Mouse (Mus musculus): ENCODE measurements around the gene Sprn.

The Sprn gene

GRCm38 (mm10) chr7:140144550-140144949, 10.1 kb downstream of the Sprn start:
- no peak for DNase-seq (ENCODE audit: low read depth)

GRCm38 (mm10) chr7:140141350-140141749, 13.3 kb downstream of the Sprn start:
- peak; percentile 84 for DNase-seq (ENCODE audit: low read depth)

DNA sequence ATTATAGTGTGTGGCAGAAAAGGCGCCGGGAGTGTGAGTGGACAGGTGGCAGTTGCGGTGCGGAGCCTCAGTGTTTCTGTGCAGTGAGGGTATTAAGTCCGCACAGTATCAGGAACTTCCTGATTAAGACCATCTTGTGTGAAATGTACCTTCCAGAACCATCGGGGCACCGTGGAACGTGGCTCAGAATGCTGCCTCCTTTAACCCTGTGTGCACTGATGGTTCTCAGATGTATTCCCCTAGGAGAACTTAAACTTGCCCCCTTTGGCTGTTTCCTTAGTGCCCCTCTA, 16.7 kb downstream of the Sprn start:
- no peak for DNase-seq (ENCODE audit: low read depth)

- peak; percentile 96 for DNase-seq (ENCODE audit: low read depth)
Observed at GRCm38 (mm10) chr7:140137135-140138020, 17.3 kb downstream of the Sprn start, which contains the start of gene Mtg1. Gene Mtg1 (plus strand): TSS chr7:140137564.

DNA sequence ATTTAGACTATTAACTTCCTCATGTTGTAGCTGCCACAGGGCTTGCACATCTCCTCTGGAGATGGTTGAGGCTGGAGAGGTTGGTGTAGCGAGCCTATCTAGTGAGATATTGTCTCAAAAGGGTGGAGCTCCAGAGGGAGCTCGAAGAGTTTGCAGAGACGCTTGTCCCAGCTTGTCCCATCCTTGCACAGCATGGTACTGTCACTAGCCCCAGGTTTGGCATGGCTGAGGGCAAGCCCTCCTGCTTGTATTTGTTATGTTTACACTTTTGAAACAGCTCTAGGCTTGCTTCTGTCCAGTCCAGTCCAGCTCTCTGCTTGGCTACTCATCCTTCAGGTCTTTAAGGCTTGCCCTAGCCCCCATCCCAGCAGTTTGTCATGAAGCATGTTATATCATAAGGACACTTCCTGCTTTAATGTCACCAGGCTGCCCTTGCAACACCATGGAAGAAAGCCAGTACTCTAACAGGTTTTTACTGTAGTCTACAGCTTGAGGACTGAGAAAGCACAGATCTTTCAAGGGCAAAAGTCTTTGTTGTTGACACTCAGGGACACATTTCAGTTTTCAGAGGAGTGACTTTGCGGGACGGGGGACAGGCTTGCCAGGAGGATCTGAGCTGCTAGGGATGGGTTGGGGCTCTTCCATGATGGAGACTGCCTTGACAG, 19.4 kb downstream of the Sprn start:
- peak; percentile 35 for DNase-seq (ENCODE audit: low read depth)

DNA sequence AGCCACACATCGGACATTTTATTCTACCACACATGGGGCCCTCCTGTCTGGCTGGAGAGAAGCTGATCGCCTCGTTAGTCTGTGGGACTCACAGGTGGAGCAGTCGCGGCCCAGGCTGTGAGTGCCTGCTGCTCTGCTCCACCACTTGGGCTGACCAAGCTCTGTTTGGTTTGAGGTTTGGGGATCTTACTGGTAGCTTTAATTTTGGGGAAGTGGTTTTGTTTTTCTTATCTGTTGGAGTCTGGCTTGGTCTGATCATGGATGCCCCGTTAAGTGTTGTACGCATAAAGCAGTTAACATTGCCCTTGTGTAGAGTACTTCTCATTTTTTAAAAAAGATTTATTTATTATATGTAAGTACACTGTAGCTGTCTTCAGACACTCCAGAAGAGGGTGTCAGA, 20.6 kb downstream of the Sprn start:
- DNase-seq (ENCODE audit: low read depth), result peak; percentile 79

DNA sequence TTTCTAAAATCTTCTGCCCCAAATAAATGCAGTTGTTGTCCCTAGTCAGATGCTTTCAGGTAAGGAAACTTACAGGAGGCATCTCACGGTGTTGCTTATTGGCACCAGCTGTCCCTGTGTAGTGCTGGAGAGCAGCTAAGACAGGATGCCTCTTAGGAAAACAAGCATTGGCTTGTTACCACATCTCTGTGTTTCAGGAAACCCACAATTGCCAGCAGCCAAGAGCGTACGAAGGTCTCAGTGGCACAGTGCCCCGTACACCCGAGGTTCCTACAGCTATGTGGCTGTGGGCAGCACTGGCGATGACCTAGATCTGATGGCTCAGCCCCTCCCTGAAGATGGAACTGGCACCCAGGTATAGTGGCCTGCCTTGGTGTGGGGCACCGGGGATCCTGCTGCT, 22.5 kb downstream of the Sprn start:
- peak; percentile 85 for DNase-seq (ENCODE audit: low read depth)

DNA sequence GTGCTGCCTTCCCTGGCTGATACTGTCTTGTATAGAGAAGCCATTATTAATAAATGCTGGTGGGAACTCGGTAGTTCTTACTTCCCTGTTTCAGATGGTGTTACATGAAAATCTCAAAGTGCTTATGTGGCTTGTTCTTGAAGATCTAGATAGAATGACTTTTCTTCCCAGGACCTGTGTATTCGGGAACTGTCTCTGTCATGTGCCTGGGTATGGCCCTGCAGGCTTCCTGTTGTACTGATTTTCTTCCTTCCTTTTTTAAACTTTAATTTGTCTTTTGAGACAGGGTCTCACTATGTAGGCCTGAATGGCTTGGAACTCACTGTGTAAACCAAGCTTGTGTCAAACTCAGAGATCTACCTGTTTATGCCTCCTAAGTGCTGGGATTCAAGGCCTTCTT, 26.8 kb downstream of the Sprn start:
- DNase-seq (ENCODE audit: low read depth), result no peak

GRCm38 (mm10) chr7:140126934-140127333, 27.7 kb downstream of the Sprn start:
- no peak for DNase-seq (ENCODE audit: low read depth)

GRCm38 (mm10) chr7:140126022-140126350, 28.7 kb downstream of the Sprn start:
- no peak for DNase-seq (ENCODE audit: low read depth)

- peak; percentile 97 for DNase-seq (ENCODE audit: low read depth)
Observed at GRCm38 (mm10) chr7:140125278-140126021, 29.2 kb downstream of the Sprn start.

DNA sequence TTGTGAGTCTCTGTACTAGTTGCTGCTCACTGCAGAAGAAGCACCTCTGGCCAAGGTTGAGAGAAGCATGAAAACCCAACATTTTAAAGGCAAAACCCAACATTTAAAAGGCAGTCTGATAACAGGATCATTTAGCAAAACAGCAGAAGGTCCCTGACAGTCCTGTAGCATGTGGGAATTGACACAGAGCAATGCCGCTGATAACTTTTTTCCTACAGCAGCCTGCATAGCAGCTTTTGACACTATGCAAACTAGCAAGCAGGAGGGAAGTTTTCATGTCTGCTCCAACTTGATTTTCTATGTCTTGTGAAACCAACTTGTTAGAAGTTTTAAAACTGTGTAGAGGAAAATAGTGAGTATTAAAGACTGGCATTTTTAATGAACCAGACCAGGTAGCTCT, 30.3 kb downstream of the Sprn start:
- no peak for DNase-seq (ENCODE audit: low read depth)

DNA sequence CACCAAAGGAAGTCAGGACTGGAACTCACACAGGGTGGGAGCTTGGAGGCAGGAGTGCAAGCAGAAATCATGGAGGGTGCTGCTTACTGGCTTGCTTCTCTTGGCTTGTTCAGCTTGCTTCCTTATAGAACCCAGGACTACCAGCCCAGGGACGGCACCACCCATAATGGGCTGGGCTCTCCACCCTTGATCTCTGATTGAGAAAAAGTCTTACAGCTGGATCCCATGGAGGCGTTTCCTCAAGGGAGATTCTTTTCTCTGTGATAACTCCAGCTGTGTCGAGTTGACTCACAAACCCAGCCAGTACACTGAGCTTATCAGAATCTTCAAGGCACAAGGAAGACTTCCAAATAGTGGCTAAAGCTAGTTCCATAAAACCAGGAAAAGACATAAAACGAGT, 31.9 kb downstream of the Sprn start:
- peak; percentile 48 for DNase-seq (ENCODE audit: low read depth)

DNA sequence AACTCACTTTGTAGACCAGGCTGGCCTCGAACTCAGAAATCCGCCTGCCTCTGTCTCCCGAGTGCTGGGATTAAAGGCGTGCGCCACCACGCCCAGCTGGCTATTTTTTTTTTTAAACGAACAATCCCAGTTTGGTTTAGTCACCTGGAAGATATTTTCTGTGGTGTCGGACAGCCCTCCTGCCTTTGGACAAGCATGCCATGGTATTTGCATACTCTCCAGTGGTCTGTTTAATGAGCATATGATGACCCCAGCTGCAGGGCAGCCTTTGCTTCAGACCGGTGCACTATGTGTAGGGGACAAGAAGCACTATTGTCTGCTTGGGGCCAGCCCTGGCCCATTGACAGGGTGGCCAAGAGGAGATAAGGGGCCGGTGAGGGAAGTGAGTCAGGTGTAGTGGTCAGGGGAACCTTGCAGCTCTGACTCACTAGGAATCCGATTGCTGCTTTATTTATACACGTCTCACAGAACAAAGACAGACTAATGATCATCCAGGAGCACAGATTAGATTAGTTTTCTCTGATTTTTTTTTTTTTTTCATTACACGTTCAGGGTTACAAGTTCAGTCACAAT, 33.3 kb downstream of the Sprn start:
- peak; percentile 93 for DNase-seq (ENCODE audit: low read depth)

GRCm38 (mm10) chr7:140120484-140120883, 34.2 kb downstream of the Sprn start:
- no peak for DNase-seq (ENCODE audit: low read depth)

GRCm38 (mm10) chr7:140116329-140117054, 38.2 kb downstream of the Sprn start, which contains the start of gene Echs1:
Gene Echs1 (minus strand): TSS chr7:140116476.
- peak; percentile 96 for DNase-seq (ENCODE audit: low read depth)

DNA sequence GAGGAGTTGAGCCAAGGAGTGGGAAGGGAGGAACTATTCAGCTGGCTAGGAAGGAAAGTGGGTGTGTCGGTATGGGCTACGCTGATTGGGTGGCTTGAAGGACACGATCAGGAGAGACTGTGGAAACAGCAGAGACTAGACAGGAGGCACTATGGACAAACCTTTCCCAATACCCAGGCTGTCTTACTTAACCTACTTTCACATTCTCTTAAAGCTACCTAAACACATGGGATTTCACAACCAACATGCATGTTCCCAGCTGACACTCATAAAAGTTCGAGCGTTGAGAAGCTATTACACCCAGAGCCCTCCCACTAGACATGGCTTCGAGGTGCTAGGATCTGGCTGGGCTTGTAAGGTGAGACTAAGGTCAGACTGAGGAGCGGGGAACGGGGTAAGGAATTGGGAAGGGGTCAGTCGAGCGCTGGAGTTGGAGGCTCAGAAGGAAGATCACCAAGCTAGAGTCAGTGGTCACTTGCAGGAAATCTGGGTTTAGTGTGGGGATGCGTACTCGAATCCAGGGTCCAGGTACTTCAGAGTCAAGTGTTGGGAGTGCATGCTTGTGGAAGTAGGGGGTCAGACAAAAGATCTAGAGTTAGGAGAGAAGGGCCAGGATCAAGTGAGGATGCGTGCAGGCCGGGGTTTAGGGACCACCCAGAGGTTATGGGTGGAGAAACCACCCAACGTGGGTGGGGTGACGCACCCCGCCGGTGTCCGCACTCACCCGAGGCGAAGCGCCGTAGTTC, 38.9 kb downstream of the Sprn start, which contains the start of gene Paox:
Gene Paox (plus strand): TSS at position 217 of the 746 bp plus-strand sequence.
- peak; percentile 87 for DNase-seq (ENCODE audit: low read depth)

- no peak for DNase-seq (ENCODE audit: low read depth)
Observed at GRCm38 (mm10) chr7:140111943-140112342, 42.7 kb downstream of the Sprn start.

- DNase-seq (ENCODE audit: low read depth), result no peak
Observed at GRCm38 (mm10) chr7:140104009-140104408, 50.7 kb downstream of the Sprn start.

- DNase-seq (ENCODE audit: low read depth), result no peak
Observed at GRCm38 (mm10) chr7:140101993-140102860, 52.5 kb downstream of the Sprn start, which contains the start of gene Fuom. Gene Fuom (minus strand): TSS chr7:140102441.
